Mouse (Mus musculus) testis, adult 2 months (tissue): ENCODE data around the gene Tuba1a.

Source experiments
- CTCF ChIP-seq: fragments of 200-500 bp; IDR thresholded peaks from 2 replicates; pipeline ENCODE4 v1.5.1; 2012; ENCODE audit warnings: low read depth, mild to moderate bottlenecking, inconsistent platforms, low read length, moderate library complexity; ENCODE audit not compliant: control insufficient read depth, insufficient read depth, insufficient replicate concordance
- POLR2A ChIP-seq: fragments of 200-500 bp; IDR thresholded peaks from 2 replicates; pipeline ENCODE4 v1.6.1; 2012; ENCODE audit warnings: low read depth, mild to moderate bottlenecking, inconsistent platforms, low read length, moderate library complexity; ENCODE audit not compliant: control insufficient read depth

- TF ChIP-seq CTCF (no peak), POLR2A (no peak)
Observed at GRCm38 (mm10) chr15:98916016-98916415, 37.5 kb downstream of the Tuba1a start.
